Mouse (Mus musculus) large intestine, adult 2 months (tissue): ENCODE results near the gene Krtap10-10. TPM values are rescaled to one million over a fixed set of nuclear protein-coding genes. Genes with fewer than 3 reads are reported as not detected.
"Not testable (repeated sequence)": the region's sequence is repeated elsewhere in the genome, so short reads cannot be mapped to it uniquely, and the experiment has no call there.

Experiments
- DNase-seq: peaks from one replicate; pipeline ENCODE4 v3.0.0-alpha.2; 2012; ENCODE audit warnings: low read depth, low spot score
- WGBS: fragments of 180-500 bp; shearing (Covaris S2); methylation state at CpG from one replicate; pipeline ENCODE4 v1.1.7; 2018; 5-methylcytosine and 5-hydroxymethylcytosine counted together
- polyA plus RNA-seq: library from polyadenylated mRNA; depleted of rRNA; stranded (reverse); fragments of >200 nt; gene quantifications from 2 replicates; pipeline ENCODE4 v1.2.3, GENCODE M21; 2012; rRNA removed

Gene Krtap10-10
- polyA plus RNA-seq: not detected in 2 replicates

DNA sequence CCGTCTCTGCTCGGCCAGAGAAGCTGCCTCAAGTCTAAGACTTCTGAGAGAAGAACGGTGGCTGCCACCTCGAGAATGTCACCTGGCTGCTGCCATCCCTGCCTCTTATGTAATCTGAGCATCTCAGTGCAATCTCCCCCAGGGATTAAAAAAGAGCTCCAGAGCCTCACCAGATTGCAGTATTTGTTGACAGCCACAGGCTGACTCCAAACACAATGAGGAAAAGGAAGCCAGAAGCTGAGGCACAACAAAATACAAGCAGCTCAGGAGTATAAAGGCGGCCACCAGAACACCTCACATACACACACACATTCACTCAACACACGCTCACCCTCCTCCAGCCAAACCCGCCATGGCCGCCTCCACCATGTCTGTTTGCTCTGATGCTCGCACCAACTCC, at the start of gene Krtap10-10:
Gene Krtap10-10 (plus strand): TSS at position 301 of the 400 bp plus-strand sequence.
- WGBS: 67% methylated on average over 9 of the region's 9 CpGs
- DNase-seq: no peak

- DNase-seq: not testable (repeated sequence)
- WGBS: 71% methylated on average over 1 of the region's 1 CpGs
Measured at GRCm38 (mm10) chr10:77787876-77788275, 47.9 kb upstream of the Krtap10-10 start, which contains the start of gene Gm7137. Gene Gm7137, minus strand, starts transcription at chr10:77788200.

DNA sequence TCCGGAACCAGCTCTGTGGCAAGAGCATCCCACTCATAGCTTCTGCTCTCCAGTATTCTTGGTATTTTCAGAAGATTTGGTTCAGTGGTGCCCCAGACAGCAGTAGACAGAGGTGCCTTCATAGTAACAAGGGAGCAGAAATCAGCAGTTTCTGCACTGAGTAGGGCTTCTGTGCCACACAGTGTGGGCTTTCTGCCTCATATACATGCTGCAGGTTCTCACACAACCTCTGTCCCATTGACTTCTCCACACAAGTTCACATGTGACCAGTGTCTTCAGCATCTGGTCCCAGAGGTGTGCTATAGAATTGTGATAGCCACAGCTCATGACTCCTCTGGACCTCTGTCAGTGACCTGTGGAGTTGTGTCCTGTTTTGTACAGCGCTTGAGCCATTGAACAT, 47.1 kb upstream of the Krtap10-10 start:
- no peak for DNase-seq
- 77% methylated on average over 2 of the region's 2 CpGs for WGBS

GRCm38 (mm10) chr10:77794976-77795375, 40.8 kb upstream of the Krtap10-10 start, which contains the start of gene Gm9639:
Gene Gm9639, minus strand, starts transcription at chr10:77795076.
- no peak for DNase-seq
- WGBS: 55% methylated on average over 2 of the region's 2 CpGs

DNA sequence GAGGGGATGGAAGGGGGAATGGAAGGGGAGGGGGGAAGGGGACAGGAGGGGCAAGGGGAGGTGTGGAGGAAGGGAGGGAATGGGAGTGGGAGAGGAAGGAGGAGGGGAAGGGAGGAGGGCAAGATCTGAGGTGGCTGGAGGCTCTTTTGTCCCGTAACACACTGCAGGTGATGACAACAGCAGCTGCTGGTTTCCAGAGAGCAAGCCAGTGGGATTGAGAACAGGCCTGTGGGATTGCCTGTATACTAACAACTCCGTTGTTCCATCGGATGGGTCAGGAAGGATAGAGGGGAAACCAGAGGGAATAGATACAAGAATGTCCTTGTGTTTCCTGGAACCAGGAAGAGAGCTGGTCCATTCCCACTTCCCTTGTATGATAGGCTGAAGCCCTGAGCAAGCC, 38.1 kb upstream of the Krtap10-10 start:
- no peak for DNase-seq
- 50% methylated on average over 3 of the region's 3 CpGs for WGBS

GRCm38 (mm10) chr10:77798164-77798920, 37.4 kb upstream of the Krtap10-10 start:
- not testable (repeated sequence) for DNase-seq
- 52% methylated on average over 3 of the region's 3 CpGs for WGBS

GRCm38 (mm10) chr10:77798921-77799508, 36.7 kb upstream of the Krtap10-10 start, which contains the start of gene Gm19668:
Gene Gm19668, minus strand, starts transcription at chr10:77799133.
- WGBS: 33% methylated on average over 8 of the region's 8 CpGs
- DNase-seq: no peak

GRCm38 (mm10) chr10:77804095-77804494, 31.7 kb upstream of the Krtap10-10 start:
- WGBS: 28% methylated on average over 3 of the region's 3 CpGs
- DNase-seq: no peak

DNA sequence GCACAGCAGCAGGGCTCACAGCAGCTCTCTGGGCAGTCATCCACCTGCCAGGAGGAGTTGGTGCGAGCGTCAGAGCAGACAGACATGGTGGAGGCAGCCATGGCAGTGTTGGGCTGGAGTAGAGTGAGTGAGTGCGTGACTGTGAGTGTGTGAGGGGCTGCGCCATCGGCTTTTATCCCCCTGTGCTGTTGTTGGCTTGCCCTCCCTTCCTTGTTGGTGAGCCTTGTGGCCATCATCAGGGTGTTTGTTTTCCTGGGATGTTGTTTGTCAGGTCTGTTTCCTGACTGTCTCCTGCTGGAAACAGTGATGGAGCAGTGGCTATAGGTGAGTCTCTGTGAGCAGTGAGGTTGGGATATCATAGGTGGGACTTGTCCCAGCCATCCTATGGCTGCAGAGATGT, 24.0 kb upstream of the Krtap10-10 start, which contains the start of gene Gm9507:
Gene Gm9507 (minus strand): TSS at position 101 of the 400 bp plus-strand sequence.
- no peak for DNase-seq
- WGBS: 55% methylated on average over 5 of the region's 5 CpGs

DNA sequence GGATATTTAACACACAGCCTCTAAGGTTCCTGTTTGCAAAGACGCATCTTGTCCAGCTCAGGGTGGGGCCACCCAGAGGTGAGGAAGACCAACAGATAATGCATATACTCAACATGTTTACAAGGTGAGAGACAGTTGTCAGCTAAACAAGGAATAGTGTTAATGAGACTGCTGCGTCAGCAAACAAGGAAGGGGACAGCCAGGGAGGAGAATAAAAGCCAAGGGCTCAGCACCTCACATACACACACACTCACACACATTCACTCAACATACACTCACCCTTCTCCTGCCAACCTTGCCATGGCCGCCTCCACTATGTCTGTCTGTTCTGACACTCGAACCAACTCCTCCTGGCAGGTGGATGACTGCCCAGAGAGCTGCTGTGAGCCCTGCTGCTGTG, 21.4 kb upstream of the Krtap10-10 start, which contains the start of gene Gm2696:
Gene Gm2696 (plus strand): TSS at position 301 of the 400 bp plus-strand sequence.
- 36% methylated on average over 4 of the region's 4 CpGs for whole genome bisulfite sequencing
- DNase-seq: no peak

DNA sequence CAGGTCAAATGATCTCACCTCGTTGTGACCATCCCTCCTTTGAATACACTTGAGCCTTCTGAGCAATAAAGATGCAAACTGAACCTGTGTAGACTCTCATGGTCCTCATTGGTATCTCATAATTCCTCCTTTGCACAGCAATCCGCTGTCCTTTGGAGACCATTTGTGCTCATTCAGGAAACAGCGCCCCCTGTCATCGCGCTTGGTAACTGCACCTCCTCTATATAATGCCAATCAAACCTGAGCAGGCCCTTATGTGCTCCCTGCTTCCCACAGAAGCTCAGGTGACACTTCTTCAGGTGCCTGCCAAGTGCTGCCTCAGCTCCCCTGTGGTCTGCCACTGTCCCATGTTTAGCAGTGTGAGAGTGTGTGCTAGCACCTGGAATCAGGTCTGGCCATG, 20.2 kb upstream of the Krtap10-10 start:
- WGBS: 30% methylated on average over 5 of the region's 5 CpGs
- no peak for DNase-seq

GRCm38 (mm10) chr10:77818523-77818922, 17.2 kb upstream of the Krtap10-10 start:
- DNase-seq: no peak
- 96% methylated on average over 4 of the region's 4 CpGs for WGBS

DNA sequence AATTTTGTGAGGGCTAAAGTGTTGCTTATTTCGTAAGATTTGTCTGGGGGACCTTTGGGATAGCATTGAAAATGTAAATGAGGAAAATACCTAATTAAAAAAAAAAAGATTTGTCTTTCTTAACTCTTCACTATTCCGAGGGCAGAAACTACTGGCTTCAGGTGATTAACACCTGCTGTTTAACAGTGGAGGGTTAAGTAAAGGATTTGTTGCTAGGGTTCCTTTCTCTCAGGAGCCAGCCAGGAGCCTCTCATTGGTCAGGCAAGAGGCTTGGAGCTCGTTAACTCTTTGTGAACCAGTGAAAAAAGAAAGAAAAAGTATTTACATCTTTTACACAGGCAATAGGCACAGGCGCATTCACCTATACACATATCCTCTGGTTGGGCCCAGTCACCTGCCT, 16.5 kb upstream of the Krtap10-10 start:
- WGBS: 42% methylated on average over 4 of the region's 4 CpGs
- no peak for DNase-seq

DNA sequence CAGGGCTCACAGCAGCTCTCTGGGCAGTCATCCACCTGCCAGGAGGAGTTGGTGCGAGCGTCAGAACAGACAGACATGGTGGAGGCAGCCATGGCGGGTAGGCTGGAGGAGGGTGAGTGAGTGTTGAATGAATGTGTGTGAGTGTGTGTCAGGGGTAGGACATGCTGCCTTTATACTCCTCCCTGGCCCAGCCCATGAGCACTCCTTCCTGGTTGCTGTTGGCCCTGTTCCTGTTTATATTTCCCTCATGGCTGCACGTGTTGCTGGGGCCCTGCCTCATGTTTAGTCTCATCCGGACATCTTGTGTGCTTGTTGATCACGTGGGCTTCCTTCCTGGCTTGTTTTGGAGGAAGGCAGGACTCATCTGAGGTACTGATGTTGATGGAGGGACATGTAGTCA, 8.8 kb upstream of the Krtap10-10 start, which contains the start of gene Krtap10-4:
Gene Krtap10-4 (minus strand): TSS at position 145 of the 400 bp plus-strand sequence.
- DNase-seq: no peak
- 37% methylated on average over 6 of the region's 6 CpGs for WGBS

DNA sequence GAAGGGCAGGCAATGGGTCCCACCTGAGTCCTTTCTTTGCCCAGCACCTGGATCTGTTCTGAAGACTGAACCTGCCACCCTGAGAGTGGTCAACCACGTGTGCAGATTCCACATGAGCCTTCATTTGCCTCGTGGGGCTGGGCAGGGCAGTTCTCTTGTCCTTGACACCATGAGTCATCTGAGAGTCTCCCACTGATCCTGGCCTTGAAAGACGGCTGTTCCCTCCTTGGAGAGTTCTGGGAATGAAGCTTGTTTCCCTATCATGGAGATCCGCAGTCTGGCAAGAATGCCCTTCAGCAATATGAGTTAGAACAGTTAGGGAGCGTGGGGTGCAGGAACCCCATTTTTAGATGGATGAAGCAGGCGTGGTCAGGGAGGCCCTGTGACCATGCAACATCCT, 3.3 kb downstream of the Krtap10-10 start:
- 57% methylated on average over 6 of the region's 6 CpGs for WGBS

GRCm38 (mm10) chr10:77846503-77846902, 10.8 kb downstream of the Krtap10-10 start, which contains the start of gene Gm36176:
Gene Gm36176, plus strand, starts transcription at chr10:77846803.
- no peak for DNase-seq
- WGBS: 77% methylated on average over 3 of the region's 3 CpGs

More for the DNA sequence above, 3.3 kb downstream of the Krtap10-10 start:
- DNase-seq: no peak

DNA sequence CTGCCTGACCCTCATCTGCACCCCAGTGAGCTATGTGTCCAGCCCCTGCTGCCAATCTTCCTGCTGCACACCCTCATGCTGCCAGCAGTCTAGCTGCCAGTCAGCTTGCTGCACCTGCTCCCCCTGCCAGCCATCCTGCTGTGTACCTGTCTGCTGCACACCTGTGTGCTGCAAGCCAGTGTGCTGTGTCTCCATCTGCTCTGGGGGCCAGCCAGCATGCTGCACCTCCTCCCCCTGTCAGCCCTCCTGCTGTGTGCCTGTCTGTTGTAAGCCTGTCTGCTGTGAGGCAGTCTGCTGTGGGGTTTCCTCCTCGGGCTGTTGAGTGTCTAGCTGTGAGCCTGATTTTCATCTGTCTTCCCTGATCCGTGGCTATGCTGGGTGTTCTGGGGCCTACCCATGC, 11.2 kb downstream of the Krtap10-10 start:
- 24% methylated on average over 2 of the region's 2 CpGs for WGBS
- DNase-seq: no peak

DNA sequence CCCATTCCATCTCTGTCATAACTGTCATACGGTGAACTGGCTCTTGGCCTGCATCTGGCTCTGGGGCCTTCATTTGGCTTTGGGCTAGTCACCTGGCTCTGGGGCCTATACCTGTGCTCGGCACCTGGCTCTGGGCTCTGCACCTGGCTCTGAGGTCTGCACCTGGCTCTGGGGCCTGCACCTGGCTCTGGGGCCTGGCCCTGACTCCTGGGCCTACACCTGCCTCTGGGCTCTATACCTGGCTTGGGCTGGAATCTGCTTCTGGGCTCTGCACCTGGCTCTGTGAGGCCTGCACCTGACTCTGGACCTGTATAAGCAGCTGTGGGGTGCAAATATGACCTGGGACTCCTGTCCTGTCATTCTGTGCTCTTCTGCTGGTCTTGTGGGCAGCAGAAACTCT, 11.8 kb downstream of the Krtap10-10 start:
- 41% methylated on average over 2 of the region's 2 CpGs for WGBS
- DNase-seq: no peak

DNA sequence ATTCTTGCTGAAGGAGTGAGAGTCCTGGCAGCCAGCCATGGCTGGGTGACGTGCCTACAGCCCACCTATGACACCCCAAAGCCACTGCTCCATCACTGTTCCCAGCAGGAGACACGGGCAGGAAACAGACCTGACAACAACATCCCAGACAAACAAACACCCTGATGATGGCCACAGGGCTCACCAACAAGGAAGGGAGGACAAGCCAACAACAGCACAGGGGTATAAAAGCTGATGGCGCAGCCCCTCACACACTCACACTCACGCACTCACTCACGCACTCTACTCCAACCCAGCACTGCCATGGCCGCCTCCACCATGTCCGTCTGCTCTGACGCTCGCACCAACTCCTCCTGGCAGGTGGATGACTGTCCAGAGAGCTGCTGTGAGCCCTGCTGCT, 16.8 kb downstream of the Krtap10-10 start, which contains the start of gene Gm10318:
Gene Gm10318 (plus strand): TSS at position 301 of the 400 bp plus-strand sequence.
- 60% methylated on average over 9 of the region's 9 CpGs for WGBS
- no peak for DNase-seq

- no peak for DNase-seq
- 44% methylated on average over 7 of the region's 7 CpGs for WGBS
Measured at GRCm38 (mm10) chr10:77861675-77862074, 25.9 kb downstream of the Krtap10-10 start, which contains the start of gene Gm3285. Gene Gm3285, plus strand, starts transcription at chr10:77861975.
